ENCODE assay signal across 8 mouse cellular contexts in genomic region chr12:78865434-78865833, GRCm38 (mm10). TPM values are rescaled to one million over a fixed set of nuclear protein-coding genes. Genes with fewer than 3 reads are reported as not detected.
DNase-seq lines count a peak whose midpoint lies in the region; ATAC-seq and TF ChIP-seq lines count a peak whose summit lies in the region.
"Had no signal": no experiment of that assay in that cellular context is flagged by ENCODE, and none has a peak within 500 bp of the region (broad histone marks: within the 10 kb centered on the region; RNA-seq: fewer than 3 reads in every experiment).

No protein-coding gene starts in this region.

- dilution Hi-C loops in CH12.LX (cut with MboI; ENCODE audit: extremely low pct_ligation_motif_present, extremely low pct_unique_long_range_greater_than_20kb, low sequenced_read_pairs) = no loop called here

- H3K27me3 ChIP-seq in intestine, postnatal 0 days (replicated peaks; ENCODE audit: control insufficient read depth, insufficient read depth, low read length) = no peaks in the 10 kb centered on the region
- no peaks in the 10 kb centered on the region for H3K27me3 ChIP-seq in intestine, embryonic 15.5 days (replicated peaks)
- no peaks in the 10 kb centered on the region for H3K27me3 ChIP-seq in CH12.LX (replicated peaks)
- H3K27me3 ChIP-seq: neural tube, embryonic 13.5 days had no signal

- no peak overlapping the region for H3K4me3 ChIP-seq in intestine, postnatal 0 days (ENCODE audit: low read depth, low read length)
- H3K4me3 ChIP-seq in intestine, embryonic 15.5 days (replicated peaks) = no peak overlapping the region
- H3K4me3 ChIP-seq in CH12.LX (replicated peaks in 1 of 3; ENCODE audit: low read depth in 2 of 3, low read length in 2 of 3, poor library complexity in 1 of 3) = no peak overlapping the region
- H3K4me3 ChIP-seq: neural tube, embryonic 13.5 days had no signal

- H3K27ac ChIP-seq in intestine, postnatal 0 days (ENCODE audit: low read depth, low read length) = no peak overlapping the region
- no peak overlapping the region for H3K27ac ChIP-seq in intestine, embryonic 15.5 days
- no peak overlapping the region for H3K27ac ChIP-seq in CH12.LX (ENCODE audit: insufficient read depth, low read depth)
- H3K27ac ChIP-seq: neural tube, embryonic 13.5 days had no signal

- no peak overlapping the region for H3K9ac ChIP-seq in intestine, postnatal 0 days (ENCODE audit: low read depth, low read length)
- H3K9ac ChIP-seq in intestine, embryonic 15.5 days = no peak overlapping the region
- H3K9ac ChIP-seq in CH12.LX (ENCODE audit: insufficient read depth, low read depth) = no peak overlapping the region
- H3K9ac ChIP-seq: neural tube, embryonic 13.5 days had no signal

- TF ChIP-seq EP300 in CH12.LX (IDR thresholded peaks at IDR 0.05; ENCODE audit: low read length) = no peak

- TF ChIP-seq POLR2A in CH12.LX (IDR thresholded peaks at IDR 0.05; ENCODE audit: low read depth, low read length) = no peak

- TF ChIP-seq RAD21 in CH12.LX (IDR thresholded peaks at IDR 0.05; ENCODE audit: low read depth, low read length) = no peak

- TF ChIP-seq CTCF in intestine, postnatal 0 days (IDR thresholded peaks at IDR 0.05; ENCODE audit: low read depth) = peak; percentile 63
- TF ChIP-seq CTCF in CH12.LX (conservative IDR thresholded peaks at IDR 0.05 in 1 of 2, IDR thresholded peaks at IDR 0.05 in 1 of 2; ENCODE audit: low read depth in 2 of 2, low read length in 2 of 2) = peak in 1 of 2 experiments; percentile 40; a peak in 2 of 4 replicates

- peaks cover 23% of the 10 kb centered on the region for H3K36me3 ChIP-seq in intestine, postnatal 0 days (ENCODE audit: control insufficient read depth, insufficient read depth)
- H3K36me3 ChIP-seq in intestine, embryonic 15.5 days = peaks cover 4% of the 10 kb centered on the region
- peaks cover 22 to 52% of the 10 kb centered on the region in 2 experiments for H3K36me3 ChIP-seq in CH12.LX (replicated peaks in 1 of 2; ENCODE audit: control insufficient read depth in 1 of 2, insufficient read depth in 1 of 2, low read length in 1 of 2)

- H3K9me3 ChIP-seq in intestine, postnatal 0 days (ENCODE audit: control insufficient read depth) = no peaks in the 10 kb centered on the region
- no peaks in the 10 kb centered on the region for H3K9me3 ChIP-seq in intestine, embryonic 15.5 days
- no peaks in the 10 kb centered on the region for H3K9me3 ChIP-seq in CH12.LX (replicated peaks; ENCODE audit: low read length)
- H3K9me3 ChIP-seq: neural tube, embryonic 13.5 days had no signal

- H3K4me1 ChIP-seq in intestine, postnatal 0 days (replicated peaks; ENCODE audit: control insufficient read depth, insufficient read depth, low read length) = no peaks in the 10 kb centered on the region; the same call in 1 of the 2 replicates
- peaks cover 3% of the 10 kb centered on the region; the same call in 1 of the 2 replicates for H3K4me1 ChIP-seq in intestine, embryonic 15.5 days (replicated peaks)
- peaks cover 2 to 27% of the 10 kb centered on the region in 2 experiments; a peak in 2 of 4 replicates for H3K4me1 ChIP-seq in CH12.LX (ENCODE audit: control insufficient read depth in 1 of 2, insufficient read depth in 2 of 2)

- ATAC-seq in intestine, postnatal 0 days = no peak
- no peak for ATAC-seq in intestine, embryonic 15.5 days
- ATAC-seq in granulocyte monocyte progenitor cell, adult 5-6 weeks (replicated peaks; ENCODE audit: poor library complexity, severe bottlenecking) = no peak

- in situ Hi-C loops in CH12.LX (cut with MboI; ENCODE audit: low pct_ligation_motif_present, low pct_unique_long_range_greater_than_20kb, low sequenced_read_pairs) = loop anchor here (25.0 kb wide), 1 partner anchor 653 kb away; no protein-coding TSS in a partner anchor

- 97% methylated on average over 1 of the region's 1 CpGs for whole genome bisulfite sequencing in intestine, postnatal 0 days
- 98% methylated on average over 1 of the region's 1 CpGs for WGBS in intestine, embryonic 15.5 days

- no peak overlapping the region for H3K4me2 ChIP-seq in intestine, postnatal 0 days (replicated peaks; ENCODE audit: low read depth)
- H3K4me2 ChIP-seq in intestine, embryonic 15.5 days (replicated peaks) = no peak overlapping the region
- H3K4me2 ChIP-seq in CH12.LX (ENCODE audit: insufficient read depth, low read depth, poor library complexity, severe bottlenecking) = no peak overlapping the region
- H3K4me2 ChIP-seq: neural tube, embryonic 13.5 days had no signal

- intact Hi-C loops in gastrocnemius, postnatal 36 days (cut with DNase I) = no loop called here

- H3K79me2 ChIP-seq in CH12.LX (replicated peaks; ENCODE audit: control insufficient read depth, extremely low read depth, insufficient read depth, poor library complexity, severe bottlenecking) = peaks cover 67% of the 10 kb centered on the region

- DNase-seq in CH12.LX (ENCODE audit: extremely low read depth) = peak; percentile 42
- peak; percentile 9 for DNase-seq in WW6 (ENCODE audit: low read depth, low spot score)
- DNase-seq in retina, postnatal 1 day = peak; percentile 35
- DNase-seq in gastrocnemius, postnatal 36 days = no peak

TF ChIP-seq in CH12.LX, 34 proteins besides CTCF, POLR2A, EP300 and RAD21:
- no peak for TF ChIP-seq MXI1 (IDR thresholded peaks at IDR 0.05; ENCODE audit: low read depth, low read length)
- no peak for TF ChIP-seq RCOR1 (conservative IDR thresholded peaks at IDR 0.05; ENCODE audit: low read depth, low read length)
- no peak for TF ChIP-seq USF1 (IDR thresholded peaks at IDR 0.05; ENCODE audit: low read depth, low read length)
- no peak for TF ChIP-seq ZMIZ1 (IDR thresholded peaks at IDR 0.05; ENCODE audit: low read depth, low read length)
- no peak for TF ChIP-seq TBP (conservative IDR thresholded peaks at IDR 0.05; ENCODE audit: low read depth, low read length)
- TF ChIP-seq BHLHE40 (IDR thresholded peaks at IDR 0.05; ENCODE audit: low read depth, low read length) = no peak
- TF ChIP-seq GABPA (IDR thresholded peaks at IDR 0.05; ENCODE audit: insufficient replicate concordance, low read depth, low read length) = no peak
- no peak for TF ChIP-seq JUN (IDR thresholded peaks at IDR 0.05; ENCODE audit: insufficient read depth, low read depth, low read length)
- TF ChIP-seq CHD1 (IDR thresholded peaks at IDR 0.05; ENCODE audit: low read depth, low read length) = no peak
- TF ChIP-seq UBTF (IDR thresholded peaks at IDR 0.05; ENCODE audit: low read depth, low read length) = no peak
- TF ChIP-seq NELFE (IDR thresholded peaks at IDR 0.05; ENCODE audit: low read depth, low read length) = no peak
- TF ChIP-seq PAX5 (IDR thresholded peaks at IDR 0.05; ENCODE audit: low read length) = no peak
- TF ChIP-seq ZKSCAN1 (IDR thresholded peaks at IDR 0.05; ENCODE audit: borderline replicate concordance, low read depth, low read length) = no peak
- no peak for TF ChIP-seq MAX (IDR thresholded peaks at IDR 0.05; ENCODE audit: low read length)
- no peak for TF ChIP-seq NRF1 (IDR thresholded peaks at IDR 0.05; ENCODE audit: low read depth, low read length)
- no peak for TF ChIP-seq MEF2A (IDR thresholded peaks at IDR 0.05; ENCODE audit: borderline replicate concordance, low read depth, low read length)
- TF ChIP-seq USF2 (conservative IDR thresholded peaks at IDR 0.05; ENCODE audit: low read depth, low read length) = no peak

RNA-seq across cellular contexts. Expression of gene Eif2s1, which starts 3.8 kb away (rescaled TPM):
- 71.2 and 77.6 TPM in 2 replicates for polyA plus RNA-seq in intestine, postnatal 0 days (2015; fragmentation: Nextera tagmentation; extraction: Ambion mirVana)
- 227 and 228 TPM in 2 replicates for polyA plus RNA-seq in intestine, embryonic 15.5 days (2015; fragmentation: Nextera tagmentation; extraction: Ambion mirVana)
- total RNA-seq in CH12.LX (2012; rRNA removed) (124 and 170 TPM in 2 replicates), CH12.LX (2014; rRNA removed) (351 and 442 TPM in 2 replicates)
- polyA plus RNA-seq in CH12.LX (2012; ENCODE audit: insufficient read length, low read depth) = 196 and 197 TPM in 2 replicates
- 10 to 100 TPM; 33.8 to 38.3 TPM for total RNA-seq in gastrocnemius, postnatal 36 days (2021)
- 95.3 and 112 TPM in 2 replicates for total RNA-seq in granulocyte monocyte progenitor cell, adult 5-6 weeks (2014; fragmentation: Nextera tagmentation)
- total RNA-seq in granulocyte monocyte progenitor cell, adult 5-6 weeks (2017) = 130 and 136 TPM in 2 replicates

RNA-seq across cellular contexts. Expression of gene Atp6v1d, which starts 4.0 kb away (rescaled TPM):
- 124 and 138 TPM in 2 replicates for polyA plus RNA-seq in intestine, postnatal 0 days (2015; fragmentation: Nextera tagmentation; extraction: Ambion mirVana)
- polyA plus RNA-seq in intestine, embryonic 15.5 days (2015; fragmentation: Nextera tagmentation; extraction: Ambion mirVana) = 50.6 and 61.1 TPM in 2 replicates
- total RNA-seq in CH12.LX (2012; rRNA removed) (28.4 and 30.0 TPM in 2 replicates), CH12.LX (2014; rRNA removed) (65.6 and 70.5 TPM in 2 replicates)
- 39.2 and 74.0 TPM in 2 replicates for polyA plus RNA-seq in CH12.LX (2012; ENCODE audit: insufficient read length, low read depth)
- 10 to 100 TPM; 55.0 to 58.7 TPM for total RNA-seq in gastrocnemius, postnatal 36 days (2021)
- total RNA-seq in granulocyte monocyte progenitor cell, adult 5-6 weeks (2014; fragmentation: Nextera tagmentation) = 47.8 and 57.0 TPM in 2 replicates
- total RNA-seq in granulocyte monocyte progenitor cell, adult 5-6 weeks (2017) = 35.2 and 45.5 TPM in 2 replicates

RNA-seq across cellular contexts. Expression of gene Plek2, which starts 41.3 kb away (rescaled TPM):
- 21.5 and 23.5 TPM in 2 replicates for polyA plus RNA-seq in intestine, postnatal 0 days (2015; fragmentation: Nextera tagmentation; extraction: Ambion mirVana)
- polyA plus RNA-seq in intestine, embryonic 15.5 days (2015; fragmentation: Nextera tagmentation; extraction: Ambion mirVana) = 24.3 and 24.9 TPM in 2 replicates
- total RNA-seq in CH12.LX (2012; rRNA removed) (0.85 and 1.1 TPM in 2 replicates), CH12.LX (2014; rRNA removed) (not detected in 2 replicates)
- polyA plus RNA-seq in CH12.LX (2012; ENCODE audit: insufficient read length, low read depth) = 0.30 TPM in 1 of 2 replicates, not detected in the other
- under 1 TPM in 1 of 2 experiments, not detected in 1; 0.22 TPM for total RNA-seq in gastrocnemius, postnatal 36 days (2021)
- not detected in 2 replicates for total RNA-seq in granulocyte monocyte progenitor cell, adult 5-6 weeks (2014; fragmentation: Nextera tagmentation)
- total RNA-seq in granulocyte monocyte progenitor cell, adult 5-6 weeks (2017) = 0.10 TPM in 1 of 2 replicates, not detected in the other

Comparison
In these comparisons a context has a peak if more than half of its experiments do, and no peak if none do; other contexts are left out.
1. DNase-seq: peak in CH12.LX (single experiment), WW6 (single experiment) and retina, postnatal 1 day (single experiment); none in gastrocnemius, postnatal 36 days (0 of 2).